Mouse (Mus musculus) retina, adult 2 months (tissue): ENCODE measurements around the gene Fgfr2.

Experiments used
- DNase-seq: peaks from one replicate; pipeline ENCODE4 v3.0.0-alpha.2; 2012; ENCODE audit warnings: low read depth, low spot score

Fgfr2 gene

DNA sequence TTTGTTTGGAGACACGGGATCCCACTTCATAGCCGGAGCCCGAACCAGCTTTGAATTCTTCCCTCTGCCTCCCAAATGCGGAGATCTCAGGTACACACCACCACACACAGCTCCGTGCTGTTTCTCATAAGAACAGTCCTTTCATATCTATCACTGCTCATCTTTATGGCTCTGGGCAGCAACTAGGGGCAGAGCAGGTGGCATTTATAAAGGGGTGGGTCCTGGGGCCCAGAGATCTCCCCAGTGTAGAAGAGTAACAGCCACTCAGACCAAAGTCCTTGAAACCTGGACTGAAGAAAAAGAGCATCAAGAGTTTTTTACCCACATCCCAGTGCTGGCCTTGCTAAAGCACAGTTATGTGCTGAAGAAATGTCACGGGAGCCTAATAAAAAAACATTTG, 542.6 kb downstream of the Fgfr2 start:
- DNase-seq: no peak

DNA sequence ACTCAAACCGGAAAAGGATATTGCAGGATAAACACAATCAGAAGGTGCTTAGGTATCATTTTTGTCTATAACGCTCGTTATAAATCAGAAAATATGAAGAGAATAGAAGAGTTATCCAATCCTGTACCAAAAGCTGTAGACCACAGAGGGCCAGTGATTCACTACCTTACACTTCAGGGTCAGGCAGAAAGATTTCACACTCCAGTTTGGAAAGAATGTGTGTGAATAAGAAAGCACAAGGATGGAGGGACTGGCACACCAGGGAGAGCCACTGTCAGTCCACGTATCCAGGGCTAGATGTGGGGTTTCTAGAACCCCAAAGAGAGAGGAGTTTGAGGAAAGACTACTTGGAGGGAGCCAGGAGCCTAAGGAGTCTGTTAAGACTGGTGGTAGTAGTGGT, 546.3 kb downstream of the Fgfr2 start:
- DNase-seq: no peak

DNA sequence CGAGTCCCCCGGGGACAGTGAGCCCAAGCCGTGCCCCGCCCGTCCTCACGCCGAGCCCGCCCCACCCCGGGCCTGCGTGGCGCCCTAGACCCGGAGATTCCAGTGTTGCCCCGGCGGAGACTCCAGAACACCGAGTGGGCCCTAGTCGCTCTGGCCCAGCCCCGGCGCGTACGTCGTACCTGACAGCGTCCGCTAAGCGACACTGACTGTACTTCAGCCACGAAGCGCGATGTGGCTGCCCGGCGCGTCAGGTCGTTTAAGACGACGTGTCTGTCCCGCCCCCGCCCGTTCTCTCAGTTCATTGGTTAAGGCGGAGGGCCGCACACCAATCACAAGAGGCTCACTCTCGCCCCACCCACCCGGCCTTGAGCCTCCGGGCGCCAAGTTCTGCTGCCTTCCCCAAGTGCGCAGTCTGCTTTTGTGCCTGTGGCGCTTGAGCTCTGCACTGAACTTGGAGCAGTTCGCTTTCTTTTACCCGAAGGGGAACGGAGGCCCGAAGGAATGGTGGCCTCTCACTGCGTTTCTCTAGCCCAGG, 547.0 kb downstream of the Fgfr2 start, which contains the start of gene Oat:
Oat (minus strand) TSS at position 283 of the 535 bp plus-strand sequence.
- DNase-seq: peak; percentile 89

DNA sequence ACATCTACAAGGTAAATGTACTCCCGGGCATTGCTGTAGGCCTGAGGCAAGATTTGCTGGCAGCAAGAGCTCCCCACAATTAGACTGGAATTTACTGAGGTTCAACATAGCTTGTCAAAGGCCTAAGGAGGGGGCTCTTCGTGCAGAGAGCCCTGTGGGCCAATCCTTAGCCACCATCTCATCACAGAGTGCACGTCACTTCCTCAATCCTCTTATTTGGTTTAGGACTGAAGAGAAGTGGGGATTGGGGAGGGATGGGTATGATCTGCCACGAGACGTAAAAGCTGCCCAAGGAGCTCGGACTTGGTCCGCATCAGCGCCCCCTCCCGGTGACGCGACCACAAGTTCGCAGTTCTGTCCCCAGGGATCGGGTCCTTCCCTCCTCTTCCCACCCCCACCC, 547.5 kb downstream of the Fgfr2 start:
- DNase-seq: peak; percentile 80

DNA sequence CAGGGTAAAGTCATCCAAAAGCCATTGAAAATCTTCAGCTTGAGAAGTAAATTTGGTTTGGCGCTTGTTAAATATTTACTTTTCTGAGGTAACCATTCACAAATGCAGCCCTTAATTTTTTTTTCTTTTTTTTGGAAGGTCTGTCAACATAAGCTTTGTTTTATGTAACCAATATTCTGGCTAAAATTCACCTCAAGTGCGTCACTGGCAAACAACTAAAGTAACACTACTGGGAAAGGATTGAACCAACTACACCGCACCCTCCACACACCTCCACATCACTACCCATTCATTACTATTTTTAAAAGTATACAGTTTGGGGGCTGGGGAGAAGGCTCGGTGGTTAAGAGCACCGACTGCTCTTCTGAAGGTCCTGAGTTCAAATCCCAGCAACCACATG, 548.5 kb downstream of the Fgfr2 start:
- no peak for DNase-seq

DNA sequence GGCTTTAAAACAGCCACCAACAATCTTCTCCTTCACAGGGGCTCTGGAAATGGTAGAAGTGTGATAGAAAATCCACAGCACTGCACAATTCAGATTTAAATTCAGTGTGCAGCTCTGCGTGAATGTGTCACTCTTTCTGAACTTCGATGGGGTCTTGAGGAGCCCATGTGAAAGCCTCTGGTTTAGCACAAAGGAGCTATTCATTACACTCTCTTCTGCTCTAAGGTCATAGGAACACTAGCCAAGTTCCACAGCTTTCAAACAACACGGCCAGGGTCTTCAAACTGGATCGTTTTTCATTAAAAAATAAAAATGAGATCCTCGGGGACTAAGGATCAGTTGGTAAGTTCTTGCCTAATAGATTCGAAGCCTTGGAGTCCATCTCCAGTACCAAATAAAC, 549.9 kb downstream of the Fgfr2 start:
- no peak for DNase-seq

DNA sequence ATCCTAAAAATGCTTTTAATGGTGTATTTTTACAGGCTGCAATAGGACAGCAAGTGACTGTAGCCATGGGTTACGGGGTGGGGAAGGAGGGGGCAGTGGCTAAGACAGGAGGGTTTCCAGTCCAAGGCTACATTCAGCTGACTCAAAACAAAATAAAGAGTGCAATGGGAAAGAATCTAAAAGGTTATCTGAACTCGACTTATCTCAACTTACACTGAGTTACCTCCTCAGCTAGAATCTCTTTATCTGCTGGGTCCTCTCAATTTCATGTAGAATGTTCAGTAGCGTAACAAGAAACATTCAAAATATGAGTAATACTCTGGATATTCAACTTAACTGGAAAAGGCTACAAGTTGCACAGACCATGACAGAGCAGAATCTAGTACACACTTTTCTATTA, 550.4 kb downstream of the Fgfr2 start:
- DNase-seq: no peak

DNA sequence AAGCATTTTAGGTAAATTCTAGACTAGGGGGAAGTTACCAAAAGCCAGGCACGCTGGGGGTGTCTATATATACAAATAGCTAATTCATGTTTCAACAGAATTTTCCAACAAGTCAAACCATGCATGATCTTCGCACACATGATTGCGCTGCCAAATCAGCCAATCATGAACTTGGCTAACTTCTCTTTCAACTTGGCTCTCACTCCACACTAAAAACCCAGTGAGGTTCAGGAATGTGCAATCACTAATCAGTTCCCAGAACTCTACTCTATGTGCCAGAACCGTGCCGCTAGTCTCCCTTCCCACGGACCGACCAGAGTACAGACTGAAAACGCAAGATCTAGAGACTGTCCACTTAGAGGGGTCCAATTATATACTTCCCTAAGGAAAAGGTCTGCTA, 551.7 kb downstream of the Fgfr2 start:
- DNase-seq: peak; percentile 9

DNA sequence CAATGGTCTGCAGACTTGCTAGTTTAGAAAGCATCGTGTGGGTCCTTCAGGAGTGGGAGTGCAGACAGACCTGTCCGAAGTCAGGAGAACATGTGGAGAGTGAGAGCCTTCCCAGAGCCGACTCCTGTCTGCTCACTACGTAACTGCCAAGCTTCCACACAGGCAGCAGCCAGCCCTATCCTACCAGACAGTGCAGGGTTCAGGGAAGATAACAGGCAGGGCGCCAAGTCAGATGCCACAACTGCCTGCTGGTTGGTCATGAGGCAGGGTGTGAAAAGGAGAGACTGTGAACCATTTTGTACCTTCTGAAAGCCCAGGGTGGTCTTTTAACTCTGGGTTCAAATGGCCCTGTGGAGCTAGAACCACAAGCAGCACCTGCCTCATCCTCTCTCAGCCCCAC, 553.1 kb downstream of the Fgfr2 start:
- no peak for DNase-seq

DNA sequence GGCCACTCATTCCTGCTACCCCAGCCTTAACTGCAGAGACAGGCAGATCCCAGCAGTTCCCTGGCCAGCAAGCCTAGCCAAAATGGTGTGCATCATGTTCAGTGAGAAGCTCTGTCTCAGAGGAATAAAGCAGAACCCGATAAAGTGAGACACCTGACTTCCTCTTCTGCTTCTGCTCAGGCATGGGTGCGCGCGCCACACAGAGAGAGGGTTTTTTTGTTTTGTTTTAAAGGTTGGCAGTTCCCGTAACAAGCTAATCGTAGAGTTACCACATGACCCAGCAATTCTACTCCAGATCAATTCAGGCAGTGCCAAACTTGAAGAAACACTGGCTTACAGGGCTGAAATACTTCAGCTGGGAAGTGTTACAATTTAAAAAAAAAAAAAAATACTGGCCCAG, 554.3 kb downstream of the Fgfr2 start:
- DNase-seq: no peak

DNA sequence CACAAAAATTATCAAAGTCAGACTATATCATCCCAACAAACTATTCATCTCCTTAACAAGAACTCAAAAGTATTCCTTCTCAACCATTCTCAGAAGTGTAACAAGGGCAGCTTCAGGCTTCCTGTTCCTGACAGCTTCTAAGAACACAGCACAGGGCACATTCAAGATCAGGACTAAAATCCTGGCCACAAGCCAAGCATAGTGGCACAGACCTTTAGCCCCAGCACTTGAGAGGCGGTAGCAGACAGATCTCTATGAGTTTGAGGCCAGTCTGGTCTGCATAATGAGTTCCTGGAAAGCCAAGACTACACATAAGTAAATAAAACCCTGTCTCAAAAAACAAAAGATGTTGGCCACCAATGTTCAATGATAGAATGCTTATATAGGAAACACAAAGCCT, 557.3 kb downstream of the Fgfr2 start:
- DNase-seq: no peak

DNA sequence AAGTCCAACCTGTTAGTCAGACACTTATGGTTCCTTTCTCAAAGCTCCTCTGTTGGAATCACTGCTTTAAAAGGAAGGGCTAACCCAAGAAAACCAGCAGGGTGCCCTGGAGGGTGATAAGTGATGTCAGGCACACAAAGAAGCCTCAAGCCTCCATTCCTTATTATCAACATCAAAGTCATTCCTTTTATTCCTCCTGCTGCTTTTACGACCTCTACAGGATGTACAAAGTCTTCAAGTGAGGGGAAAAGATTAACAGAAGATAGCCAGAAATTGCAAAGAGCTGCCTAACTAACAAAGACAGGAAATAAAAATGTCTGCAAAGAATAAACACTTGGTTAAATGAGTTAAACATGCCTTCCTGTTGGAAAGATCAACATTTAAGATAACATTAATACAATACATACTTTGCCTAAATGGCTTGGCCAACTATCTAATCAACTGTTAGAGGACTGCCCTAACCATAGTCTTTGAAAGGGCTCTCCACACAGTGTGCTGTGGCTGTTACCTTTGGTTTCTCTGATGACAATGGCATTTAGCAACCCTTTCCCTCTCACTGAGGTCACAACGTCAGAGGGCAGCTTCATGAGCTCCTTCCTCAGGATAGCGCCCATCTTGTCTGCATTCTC, 563.9 kb downstream of the Fgfr2 start:
- no peak for DNase-seq

DNA sequence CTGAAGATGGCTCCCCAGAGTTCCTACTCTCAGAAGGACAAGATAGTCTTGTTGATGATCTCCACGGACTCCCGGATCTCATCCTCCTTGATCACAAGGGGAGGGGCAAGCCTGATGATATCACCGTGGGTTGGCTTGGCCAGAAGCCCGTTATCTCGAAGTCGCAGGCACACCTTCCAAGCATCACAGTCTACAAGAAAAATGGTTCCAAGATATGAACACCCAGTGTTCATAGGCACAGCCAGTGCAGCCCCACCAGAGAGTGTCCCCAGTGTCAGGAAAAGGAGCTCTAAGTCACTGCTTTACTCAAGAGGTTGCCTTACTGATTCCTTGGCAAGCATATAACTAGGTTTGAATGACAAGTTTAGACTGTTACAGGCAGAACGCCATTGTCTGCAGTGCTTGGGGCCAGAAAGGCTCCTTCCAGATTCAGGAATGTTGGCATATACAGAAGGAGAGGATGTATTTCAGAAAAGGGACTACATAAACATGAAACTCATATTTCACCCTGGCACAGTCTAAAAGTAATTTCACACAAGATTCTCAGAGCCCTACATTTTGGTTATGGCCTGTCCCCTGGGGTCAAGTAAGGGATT, 564.9 kb downstream of the Fgfr2 start:
- no peak for DNase-seq

DNA sequence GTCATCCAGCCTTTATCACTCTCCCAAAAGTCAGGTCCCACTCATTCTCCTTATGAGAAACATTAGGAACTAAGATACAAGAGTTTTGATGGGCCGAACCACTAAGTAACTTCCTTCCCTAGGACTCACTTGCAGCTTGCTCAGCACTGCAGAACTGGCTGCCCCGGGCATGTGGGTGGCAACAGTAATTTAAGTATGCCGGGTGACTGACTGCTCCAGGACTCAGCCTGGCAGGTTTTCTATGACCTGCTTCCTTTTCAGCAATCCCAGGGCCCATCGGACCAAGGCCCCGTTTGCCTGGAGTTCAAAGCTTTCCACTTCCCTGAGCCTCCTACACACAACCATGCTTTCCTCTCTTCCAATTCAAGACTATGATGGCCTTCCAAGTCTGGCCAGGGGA, 566.6 kb downstream of the Fgfr2 start:
- no peak for DNase-seq

DNA sequence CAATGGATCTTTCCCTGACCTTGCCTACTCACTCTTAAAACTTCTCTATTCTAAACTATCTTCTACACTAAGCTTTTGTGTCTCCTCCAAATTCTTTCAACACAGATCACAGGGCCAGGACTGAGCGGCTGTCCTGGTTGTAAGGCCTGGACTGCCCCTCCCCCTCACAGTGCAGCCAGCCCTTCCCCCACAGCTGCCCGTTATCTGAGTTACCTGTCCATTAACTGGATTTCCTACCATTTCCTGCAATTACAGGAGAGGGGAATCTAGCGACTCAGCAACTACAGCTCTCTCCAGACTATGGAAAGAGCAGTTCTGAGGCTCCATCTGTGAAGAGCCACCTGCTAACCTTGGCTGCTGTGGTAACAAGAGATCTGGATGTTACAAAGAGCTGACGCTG, 567.2 kb downstream of the Fgfr2 start:
- DNase-seq: no peak

DNA sequence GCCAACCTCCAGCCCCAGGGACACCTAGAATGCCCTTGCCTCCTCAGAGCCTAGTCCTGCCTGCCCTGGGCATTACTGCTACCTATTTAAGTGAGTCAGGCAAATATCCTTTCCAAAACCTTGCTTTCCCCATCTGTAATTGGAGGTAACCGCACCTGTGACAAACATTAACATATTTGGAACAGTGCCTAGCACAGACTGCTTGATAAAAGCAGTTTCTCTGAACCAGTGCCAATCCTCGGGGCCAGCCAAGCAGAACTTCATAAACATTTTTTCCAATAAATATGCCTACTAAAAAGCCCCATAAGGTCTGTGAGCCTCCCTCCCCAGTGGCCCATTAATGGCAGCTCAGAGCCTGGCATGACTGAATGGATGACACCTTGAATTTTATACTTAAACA, 569.1 kb downstream of the Fgfr2 start:
- no peak for DNase-seq

DNA sequence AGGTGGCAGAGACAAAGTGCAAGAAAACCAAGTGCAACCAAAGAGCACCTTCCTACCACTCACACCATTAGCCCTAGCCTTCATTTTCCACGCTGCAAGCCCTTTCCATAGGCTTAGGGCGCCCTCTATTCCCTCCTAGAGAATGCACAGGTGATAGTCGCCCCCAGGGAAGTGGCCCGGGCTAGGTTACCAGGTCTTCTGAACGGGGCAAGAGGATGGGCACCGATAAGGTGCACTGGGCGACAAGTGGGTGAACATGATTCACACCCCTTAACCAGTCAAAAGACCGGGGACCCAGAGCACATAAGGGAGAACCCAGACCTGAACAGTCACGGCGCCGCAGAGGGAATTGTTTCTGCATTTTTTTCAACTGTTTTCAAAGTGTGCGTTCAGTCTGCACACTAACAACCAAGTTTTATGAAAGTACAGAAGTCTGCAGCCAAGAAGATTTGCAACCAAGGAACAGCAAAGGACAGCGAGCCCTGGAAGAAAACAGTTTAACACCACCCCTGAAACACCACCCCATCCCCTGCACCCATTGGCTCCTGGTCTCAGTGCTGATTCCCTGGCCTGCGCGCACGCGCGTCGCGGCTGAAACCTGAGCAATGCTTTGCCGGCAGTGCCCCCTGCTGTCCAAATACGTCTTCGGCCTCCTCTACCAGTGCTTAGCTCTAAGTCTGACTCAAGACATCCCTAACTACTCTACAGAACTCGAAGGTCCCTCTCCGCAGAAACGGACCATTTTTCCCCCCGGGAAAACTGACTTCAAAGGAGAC, 571.6 kb downstream of the Fgfr2 start:
- peak; percentile 66 for DNase-seq

DNA sequence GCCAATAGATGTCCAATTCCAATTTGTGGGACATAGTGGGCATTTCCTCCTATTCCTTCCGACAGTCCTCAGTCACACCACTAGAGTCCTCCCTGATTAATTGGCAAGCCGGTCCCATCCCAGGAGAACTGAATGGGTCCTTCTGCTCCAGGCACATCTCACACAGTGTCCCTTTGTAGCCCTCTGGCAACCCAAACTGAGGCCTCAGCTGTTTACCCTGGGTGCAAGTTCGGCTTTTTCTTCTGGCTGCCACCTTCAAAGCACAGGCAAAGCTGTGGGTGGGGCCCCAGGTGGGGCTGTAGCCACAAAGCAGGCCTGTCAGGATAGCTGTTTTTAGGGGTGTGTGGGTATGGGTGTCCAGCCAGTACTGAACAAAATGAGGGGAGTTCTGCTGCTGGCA, 576.0 kb downstream of the Fgfr2 start:
- DNase-seq: no peak

DNA sequence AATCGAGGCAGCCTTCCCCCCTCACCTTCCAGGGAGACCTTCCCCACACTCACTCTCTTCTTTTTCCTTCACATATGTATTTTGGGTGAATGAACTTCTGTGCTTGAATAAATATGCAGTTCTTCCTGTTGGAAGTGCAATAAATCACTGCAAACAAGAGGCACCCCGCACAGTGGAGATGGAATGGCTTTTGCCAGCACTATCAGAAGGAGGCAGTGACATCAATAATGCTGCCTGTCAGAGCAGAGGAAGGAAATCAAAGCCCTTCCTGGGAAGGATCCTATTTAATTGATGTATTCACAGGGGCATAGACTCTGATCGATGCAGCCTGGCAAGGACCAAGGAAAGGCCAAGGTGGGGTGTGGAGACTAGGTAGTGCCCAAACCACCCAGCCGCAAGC, 580.7 kb downstream of the Fgfr2 start:
- no peak for DNase-seq

DNA sequence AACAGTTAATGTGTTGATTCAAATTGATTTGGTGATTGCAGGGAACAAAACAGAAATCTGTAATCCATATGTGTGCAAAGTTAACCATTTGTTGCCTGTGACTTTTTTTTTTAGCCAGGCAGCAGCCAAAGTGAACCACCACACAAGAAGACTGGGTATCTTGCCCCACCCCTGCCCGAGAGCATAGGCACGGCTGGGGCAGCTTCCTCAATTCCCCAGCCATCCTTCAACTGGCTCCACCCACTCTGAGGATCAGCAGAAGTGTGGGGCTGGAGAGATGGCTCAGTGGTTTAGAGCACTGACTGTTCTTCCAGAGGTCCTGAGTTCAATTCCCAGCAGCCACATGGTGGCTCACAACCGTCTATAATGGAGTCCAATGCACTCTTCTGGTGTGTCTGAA, 581.6 kb downstream of the Fgfr2 start:
- no peak for DNase-seq

DNA sequence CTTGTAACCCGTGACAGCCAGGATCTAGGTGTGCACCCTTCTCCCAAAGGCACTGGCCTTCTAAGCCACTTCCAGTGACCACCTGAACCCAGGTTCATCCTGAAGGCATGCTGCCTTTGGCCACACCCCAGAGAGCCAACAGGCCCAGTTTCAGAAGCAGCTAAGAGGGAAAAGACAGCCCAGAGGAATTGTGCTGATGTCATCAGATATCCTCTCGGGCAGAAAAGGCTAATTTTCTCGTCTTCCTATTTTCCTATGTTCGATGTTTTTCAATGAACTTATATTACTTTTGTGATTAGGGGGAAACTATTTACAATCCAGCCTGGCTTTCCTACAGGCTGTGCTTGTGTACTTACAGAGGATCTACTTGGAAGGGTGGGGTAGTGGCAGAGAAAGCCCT, 582.6 kb downstream of the Fgfr2 start:
- DNase-seq: no peak

DNA sequence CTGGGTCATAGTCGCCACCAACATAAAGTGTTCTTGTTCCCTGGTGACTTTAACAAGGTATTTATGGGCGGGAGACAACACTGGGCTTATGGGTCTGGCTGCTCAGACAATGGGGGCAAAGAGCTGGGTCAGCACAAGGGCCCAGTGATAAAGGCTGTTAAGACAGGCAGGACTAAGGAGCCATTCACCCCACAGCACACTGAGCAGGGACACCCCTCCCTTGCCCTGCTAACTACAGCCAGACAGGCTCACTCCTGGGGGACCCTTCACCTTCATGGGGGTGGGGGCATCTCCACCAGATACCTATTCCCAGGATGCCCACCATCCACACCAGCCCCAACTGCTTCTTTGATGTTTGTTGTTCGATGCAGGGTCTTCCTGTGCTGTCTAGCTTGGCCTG, 593.9 kb downstream of the Fgfr2 start:
- DNase-seq: no peak

DNA sequence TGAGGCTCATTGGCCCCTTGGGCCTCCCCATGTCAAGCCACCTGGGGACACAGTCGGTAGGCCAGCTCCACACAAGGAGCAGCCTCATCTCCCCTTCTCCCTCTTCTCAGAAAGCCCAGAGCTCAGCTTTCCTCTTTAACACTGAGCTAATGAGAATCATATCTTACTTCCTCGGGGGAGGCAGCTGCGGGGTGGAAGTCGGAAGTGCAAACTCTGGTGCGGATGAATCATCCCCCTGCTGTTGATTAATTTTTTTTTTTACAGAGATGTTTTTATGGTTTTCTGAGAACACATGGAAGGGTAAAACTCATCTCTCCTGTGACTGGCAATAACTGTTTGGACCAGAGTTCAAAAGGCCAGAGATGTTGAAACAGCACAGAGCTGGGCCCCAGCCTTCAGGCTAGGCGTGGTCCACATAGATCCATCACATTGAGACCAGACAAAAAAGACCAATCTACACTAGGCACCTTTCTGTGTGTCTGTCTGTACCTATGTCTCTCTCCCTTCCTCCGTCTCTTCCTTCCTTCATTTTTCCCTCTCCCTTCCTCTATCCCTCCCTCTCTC, 609.6 kb downstream of the Fgfr2 start:
- DNase-seq: no peak
